Mouse (Mus musculus) kidney, embryonic 14.5 days (tissue): ENCODE data around the gene Ugt2a3. TPM values are rescaled to one million over a fixed set of nuclear protein-coding genes. Genes with fewer than 3 reads are reported as not detected.
"Not testable (repeated sequence)": the region's sequence is repeated elsewhere in the genome, so short reads cannot be mapped to it uniquely, and the experiment has no call there.

ENCODE experiments used
- ATAC-seq: fragments of 200-750 bp; cut with Nextera tagmentation; 2 replicates; pipeline ENCODE4 v1.8.0; 2017; ENCODE audit warnings: moderate number of reproducible peaks, mild to moderate bottlenecking, moderate TSS enrichment, moderate library complexity; ENCODE audit not compliant: low FRiP score, low TSS enrichment
- H3K27ac ChIP-seq: fragments of 300-500 bp; sonication (generic); 2 replicates; pipeline ENCODE4 v1.5.1; 2014; ENCODE audit warnings: low read depth, mild to moderate bottlenecking, low read length, moderate library complexity, mixed read lengths
- H3K27me3 ChIP-seq: fragments of 300-500 bp; sonication (generic); 2 replicates; pipeline ENCODE4 v1.6.1; 2014; ENCODE audit warnings: mild to moderate bottlenecking, low read length; ENCODE audit not compliant: control insufficient read depth, insufficient read depth
- H3K36me3 ChIP-seq: fragments of 300-500 bp; sonication (generic); 2 replicates; pipeline ENCODE4 v1.6.1; 2014; ENCODE audit warnings: low read length, mixed read lengths; ENCODE audit not compliant: control insufficient read depth, insufficient read depth
- H3K4me1 ChIP-seq: fragments of 300-500 bp; sonication (generic); 2 replicates; pipeline ENCODE4 v1.6.1; 2014; ENCODE audit warnings: low read length, mixed read lengths; ENCODE audit not compliant: control insufficient read depth, insufficient read depth
- H3K4me2 ChIP-seq: fragments of 300-500 bp; sonication (generic); replicated peaks from 2 replicates; pipeline ENCODE4 v1.6.1; 2014; ENCODE audit warnings: low read depth, mild to moderate bottlenecking, low read length
- H3K4me3 ChIP-seq: fragments of 300-500 bp; sonication (generic); 2 replicates; pipeline ENCODE4 v1.5.1; 2014; ENCODE audit warnings: mild to moderate bottlenecking, low read length
- H3K9ac ChIP-seq: fragments of 300-500 bp; sonication (generic); 2 replicates; pipeline ENCODE4 v1.6.1; 2014; ENCODE audit warnings: low read depth, mild to moderate bottlenecking, low read length, moderate library complexity
- H3K9me3 ChIP-seq: fragments of 300-500 bp; sonication (generic); 2 replicates; pipeline ENCODE4 v1.6.1; 2016; ENCODE audit warnings: low read length; ENCODE audit not compliant: control insufficient read depth
- WGBS: fragments of 180-500 bp; shearing (Covaris S2); extraction: QIAGEN DNeasy Blood & Tissue Kit; methylation state at CpG from one replicate; pipeline ENCODE4 v1.1.7; 2014; 5-methylcytosine and 5-hydroxymethylcytosine counted together
- polyA plus RNA-seq: library from polyadenylated mRNA; unstranded; fragments of >200 nt; fragmentation: Nextera tagmentation; extraction: Ambion mirVana; gene quantifications from 2 replicates; pipeline ENCODE4 v1.2.1, GENCODE M21; 2014

The Ugt2a3 gene
- polyA plus RNA-seq, 1 experiment from 2014 or later, result not detected

GRCm38 (mm10) chr5:87340461-87340860, 3.5 kb upstream of the Ugt2a3 start:
- H3K4me1 ChIP-seq, result no peaks in the 10 kb centered on the region
- WGBS, result 82% methylated on average over 5 of the region's 5 CpGs
- H3K27ac ChIP-seq, result no peak overlapping the region
- H3K27me3 ChIP-seq, result no peaks in the 10 kb centered on the region
- no peak overlapping the region for H3K9ac ChIP-seq
- no peak overlapping the region for H3K4me2 ChIP-seq
- H3K36me3 ChIP-seq, result no peaks in the 10 kb centered on the region
- H3K4me3 ChIP-seq, result no peak overlapping the region
- H3K9me3 ChIP-seq, result no peaks in the 10 kb centered on the region
- no peak for ATAC-seq

- Histone ChIP-seq H3K9ac (no peak overlapping the region), H3K4me1 (no peaks in the 10 kb centered on the region), H3K36me3 (no peaks in the 10 kb centered on the region), H3K27me3 (no peaks in the 10 kb centered on the region), H3K27ac (no peak overlapping the region), H3K9me3 (no peaks in the 10 kb centered on the region), H3K4me2 (no peak overlapping the region), H3K4me3 (no peak overlapping the region)
- no peak for ATAC-seq
- WGBS, result 86% methylated on average over 1 of the region's 1 CpGs
Measured at GRCm38 (mm10) chr5:87335199-87335598, 1.8 kb downstream of the Ugt2a3 start.

- no peak for ATAC-seq
- WGBS, result 67% methylated on average over 3 of the region's 3 CpGs
- H3K4me3 ChIP-seq, result no peak overlapping the region
- no peaks in the 10 kb centered on the region for H3K27me3 ChIP-seq
- H3K9ac ChIP-seq, result no peak overlapping the region
- no peak overlapping the region for H3K27ac ChIP-seq
- H3K4me2 ChIP-seq, result no peak overlapping the region
- no peaks in the 10 kb centered on the region for H3K4me1 ChIP-seq
- no peaks in the 10 kb centered on the region for H3K9me3 ChIP-seq
- no peaks in the 10 kb centered on the region for H3K36me3 ChIP-seq
Measured at GRCm38 (mm10) chr5:87333584-87333983, 3.4 kb downstream of the Ugt2a3 start.

GRCm38 (mm10) chr5:87311392-87311791, 25.6 kb downstream of the Ugt2a3 start:
- H3K9ac ChIP-seq, result no peak overlapping the region
- no peaks in the 10 kb centered on the region for H3K4me1 ChIP-seq
- H3K9me3 ChIP-seq, result no peaks in the 10 kb centered on the region
- H3K4me3 ChIP-seq, result no peak overlapping the region
- no peak overlapping the region for H3K27ac ChIP-seq
- no peak overlapping the region for H3K4me2 ChIP-seq
- H3K36me3 ChIP-seq, result no peaks in the 10 kb centered on the region
- H3K27me3 ChIP-seq, result no peaks in the 10 kb centered on the region
- WGBS, result 95% methylated on average over 12 of the region's 12 CpGs
- ATAC-seq, result no peak

- not testable (repeated sequence) for H3K4me2 ChIP-seq, H3K9me3 ChIP-seq, H3K27ac ChIP-seq, ATAC-seq, H3K9ac ChIP-seq, H3K36me3 ChIP-seq, H3K4me1 ChIP-seq, H3K27me3 ChIP-seq, H3K4me3 ChIP-seq
- 56% methylated on average over 4 of the region's 4 CpGs for WGBS
Measured at GRCm38 (mm10) chr5:87286180-87286579, 50.8 kb downstream of the Ugt2a3 start.

- WGBS, result 94% methylated on average over 4 of the region's 4 CpGs
- not testable (repeated sequence) for H3K4me3 ChIP-seq, H3K9ac ChIP-seq, ATAC-seq, H3K36me3 ChIP-seq, H3K4me1 ChIP-seq, H3K27me3 ChIP-seq, H3K27ac ChIP-seq, H3K9me3 ChIP-seq, H3K4me2 ChIP-seq
Measured at GRCm38 (mm10) chr5:87275986-87276385, 61.0 kb downstream of the Ugt2a3 start.

- Histone ChIP-seq H3K4me3 (no peak overlapping the region), H3K27ac (no peak overlapping the region), H3K9ac (no peak overlapping the region), H3K36me3 (no peaks in the 10 kb centered on the region), H3K4me2 (no peak overlapping the region), H3K27me3 (no peaks in the 10 kb centered on the region), H3K4me1 (no peaks in the 10 kb centered on the region), H3K9me3 (no peaks in the 10 kb centered on the region)
- 86% methylated on average over 6 of the region's 6 CpGs for WGBS
- no peak for ATAC-seq
Measured at GRCm38 (mm10) chr5:87275581-87275980, 61.4 kb downstream of the Ugt2a3 start.

Other genes with a start within 250 kb of the Ugt2a3 start
- gene Ugt2b36, start 244.6 kb downstream of the Ugt2a3 start, polyA plus RNA-seq, result 0.37 TPM in 1 of 2 replicates, not detected in the other
- gene Ugt2b5, start 196.9 kb downstream of the Ugt2a3 start, polyA plus RNA-seq, result 4.7 and 8.4 TPM in 2 replicates
- gene Ugt2b37, start 82.4 kb downstream of the Ugt2a3 start, polyA plus RNA-seq, result 4.5 and 17.1 TPM in 2 replicates
- 0.43 and 2.6 TPM in 2 replicates for gene Ugt2b38, start 87.0 kb upstream of the Ugt2a3 start, polyA plus RNA-seq
- gene Ugt2a2, start 145.1 kb upstream of the Ugt2a3 start, polyA plus RNA-seq, result not detected in 2 replicates
- gene Gm43638, start 149.6 kb upstream of the Ugt2a3 start, polyA plus RNA-seq, result not detected in 2 replicates
- not detected in 2 replicates for gene Ugt2a1, start 153.7 kb upstream of the Ugt2a3 start, polyA plus RNA-seq
- gene Sult1b1, start 201.0 kb upstream of the Ugt2a3 start, polyA plus RNA-seq, result 1.1 and 1.6 TPM in 2 replicates
- 16.7 and 31.0 TPM in 2 replicates for gene Sult1d1, start 231.8 kb upstream of the Ugt2a3 start, polyA plus RNA-seq